Mouse (Mus musculus): ENCODE results near the gene Kcnq2.

- TF ChIP-seq CTCF (IDR thresholded peaks at IDR 0.05; ENCODE audit: borderline replicate concordance, extremely low read depth, insufficient read depth, insufficient read length) (no peak), POLR2A (IDR thresholded peaks at IDR 0.05; ENCODE audit: borderline replicate concordance, extremely low read depth, insufficient read depth, insufficient read length, poor library complexity, severe bottlenecking) (no peak)
These were observed 4.6 kb upstream of the Kcnq2 start for GRCm38 (mm10) chr2:181139641-181140193.

All from brain, embryonic 14.5 days (tissue).